Mouse (Mus musculus) midbrain, embryonic 14.5 days (tissue): ENCODE measurements around the gene Tmem169. TPM values are rescaled to one million over a fixed set of nuclear protein-coding genes. Genes with fewer than 3 reads are reported as not detected.
A peak's percentile ranks its signal among the peaks of the same experiment; 100 is the strongest.

Experiments used
- ATAC-seq: fragments of 200-750 bp; cut with Nextera tagmentation; 2 replicates; pipeline ENCODE4 v1.8.0; 2017; ENCODE audit warnings: moderate number of reproducible peaks, moderate library complexity; ENCODE audit not compliant: low FRiP score, low TSS enrichment
- DNase-seq: peaks from one replicate; pipeline ENCODE4 v3.0.0-alpha.2; 2015
- H3K27ac ChIP-seq: fragments of 300-500 bp; sonication (generic); replicated peaks from 2 replicates; pipeline ENCODE4 v1.5.1; 2014; ENCODE audit warnings: mild to moderate bottlenecking, low read depth, low read length, moderate library complexity
- H3K27me3 ChIP-seq: fragments of 300-500 bp; sonication (generic); 2 replicates; pipeline ENCODE4 v1.6.1; 2014; ENCODE audit warnings: low read length, control low read depth, mixed read lengths; ENCODE audit not compliant: control insufficient read depth, insufficient read depth
- H3K36me3 ChIP-seq: fragments of 300-500 bp; sonication (generic); 2 replicates; pipeline ENCODE4 v1.6.1; 2014; ENCODE audit warnings: low read length, control low read depth; ENCODE audit not compliant: control insufficient read depth, insufficient read depth
- H3K4me1 ChIP-seq: fragments of 300-500 bp; sonication (generic); 2 replicates; pipeline ENCODE4 v1.6.1; 2014; ENCODE audit warnings: mild to moderate bottlenecking, antibody characterized with exemption, low read length, control low read depth; ENCODE audit not compliant: control insufficient read depth, insufficient read depth
- H3K4me2 ChIP-seq: fragments of 300-500 bp; sonication (generic); 2 replicates; pipeline ENCODE4 v1.6.1; 2014; ENCODE audit warnings: mild to moderate bottlenecking, low read length, moderate library complexity
- H3K4me3 ChIP-seq: fragments of 300-500 bp; sonication (generic); replicated peaks from 2 replicates; pipeline ENCODE4 v1.5.1; 2014; ENCODE audit warnings: low read depth, low read length
- H3K9ac ChIP-seq: fragments of 300-500 bp; sonication (generic); replicated peaks from 2 replicates; pipeline ENCODE4 v1.6.1; 2014; ENCODE audit warnings: mild to moderate bottlenecking, low read length, moderate library complexity
- H3K9me3 ChIP-seq: fragments of 300-500 bp; sonication (generic); 2 replicates; pipeline ENCODE4 v1.6.1; 2016; ENCODE audit warnings: low read length, control low read depth, mixed read lengths; ENCODE audit not compliant: control insufficient read depth
- WGBS: fragments of 180-500 bp; shearing (Covaris S2); extraction: QIAGEN DNeasy Blood & Tissue Kit; methylation state at CpG from one replicate; pipeline ENCODE4 v1.1.7; 2014; 5-methylcytosine and 5-hydroxymethylcytosine counted together
- polyA plus RNA-seq: library from polyadenylated mRNA; unstranded; fragments of >200 nt; fragmentation: Nextera tagmentation; extraction: Ambion mirVana; gene quantifications from 2 replicates; pipeline ENCODE4 v1.2.1, GENCODE M21; 2014

Tmem169 gene
- polyA plus RNA-seq, 1 experiment from 2014 or later, result 36.0 TPM

GRCm38 (mm10) chr1:72290896-72291295, 6.7 kb downstream of the Tmem169 start:
- no peak overlapping the region for H3K27ac ChIP-seq
- ATAC-seq (no peak), DNase-seq (no peak)
- H3K4me1 ChIP-seq, result peaks cover 20% of the 10 kb centered on the region
- 96% methylated on average over 4 of the region's 4 CpGs for WGBS
- no peak overlapping the region for H3K9ac ChIP-seq
- no peak overlapping the region for H3K4me3 ChIP-seq
- no peaks in the 10 kb centered on the region for H3K9me3 ChIP-seq
- H3K4me2 ChIP-seq, result no peak overlapping the region
- H3K27me3 ChIP-seq, result no peaks in the 10 kb centered on the region
- H3K36me3 ChIP-seq, result peaks cover 11% of the 10 kb centered on the region; the same call in 1 of the 2 replicates

- peaks cover 11% of the 10 kb centered on the region; the same call in 1 of the 2 replicates for H3K36me3 ChIP-seq
- no peak for ATAC-seq
Measured at GRCm38 (mm10) chr1:72291421-72291820, 7.3 kb downstream of the Tmem169 start.

DNA sequence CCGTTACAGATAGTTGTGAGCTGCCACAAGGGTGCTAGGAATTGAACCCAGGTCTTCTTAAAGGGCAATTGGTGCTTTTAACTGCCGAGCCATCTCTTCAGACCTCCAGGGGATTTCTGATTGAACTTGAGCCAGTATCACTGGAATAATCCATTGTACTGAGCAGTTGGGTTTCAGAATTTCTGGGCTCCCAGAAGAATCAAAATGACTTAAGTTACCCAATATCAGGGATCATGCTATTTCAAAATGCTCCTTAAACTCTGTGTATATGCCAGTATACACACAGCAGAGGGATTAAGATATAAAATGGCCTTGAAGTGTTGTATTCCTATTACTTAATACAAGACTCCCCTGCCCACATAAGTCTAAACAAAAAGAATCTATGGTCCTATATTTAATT, 7.8 kb downstream of the Tmem169 start:
- DNase-seq (no peak), ATAC-seq (no peak)
- Histone ChIP-seq H3K9ac (no peak overlapping the region), H3K9me3 (no peaks in the 10 kb centered on the region), H3K27me3 (no peaks in the 10 kb centered on the region), H3K4me1 (peaks cover 10% of the 10 kb centered on the region), H3K27ac (no peak overlapping the region), H3K36me3 (peaks cover 11% of the 10 kb centered on the region; the same call in 1 of the 2 replicates), H3K4me2 (no peak overlapping the region), H3K4me3 (no peak overlapping the region)
- WGBS, result 84% methylated on average over 2 of the region's 2 CpGs

More at GRCm38 (mm10) chr1:72291421-72291820, 7.3 kb downstream of the Tmem169 start:
- no peak overlapping the region for H3K9ac ChIP-seq
- H3K4me2 ChIP-seq, result no peak overlapping the region
- H3K27ac ChIP-seq, result no peak overlapping the region
- H3K27me3 ChIP-seq, result no peaks in the 10 kb centered on the region
- DNase-seq, result no peak
- peaks cover 15% of the 10 kb centered on the region for H3K4me1 ChIP-seq
- no peaks in the 10 kb centered on the region for H3K9me3 ChIP-seq
- no peak overlapping the region for H3K4me3 ChIP-seq
- 97% methylated on average over 4 of the region's 4 CpGs for WGBS

GRCm38 (mm10) chr1:72293869-72294663, 9.9 kb downstream of the Tmem169 start:
- ATAC-seq, result no peak
- Histone ChIP-seq H3K27ac (no peak overlapping the region), H3K9ac (no peak overlapping the region), H3K4me2 (no peak overlapping the region), H3K9me3 (no peaks in the 10 kb centered on the region), H3K36me3 (peaks cover 24% of the 10 kb centered on the region), H3K4me1 (no peaks in the 10 kb centered on the region), H3K27me3 (no peaks in the 10 kb centered on the region), H3K4me3 (no peak overlapping the region)
- DNase-seq, result no peak
- 73% methylated on average over 4 of the region's 4 CpGs for WGBS

- no peaks in the 10 kb centered on the region for H3K27me3 ChIP-seq
- ATAC-seq (no peak), DNase-seq (no peak)
- H3K4me3 ChIP-seq, result no peak overlapping the region
- no peaks in the 10 kb centered on the region for H3K4me1 ChIP-seq
- no peak overlapping the region for H3K27ac ChIP-seq
- H3K9me3 ChIP-seq, result no peaks in the 10 kb centered on the region
- H3K9ac ChIP-seq, result no peak overlapping the region
- peaks cover 35% of the 10 kb centered on the region for H3K36me3 ChIP-seq
- H3K4me2 ChIP-seq, result no peak overlapping the region
- WGBS, result 92% methylated on average over 8 of the region's 8 CpGs
Measured at GRCm38 (mm10) chr1:72295746-72296145, 11.6 kb downstream of the Tmem169 start.

- WGBS, result 95% methylated on average over 1 of the region's 1 CpGs
- ATAC-seq, result no peak
- H3K4me2 ChIP-seq, result no peak overlapping the region
Measured at GRCm38 (mm10) chr1:72301845-72302244, 17.7 kb downstream of the Tmem169 start.

GRCm38 (mm10) chr1:72306241-72306640, 22.1 kb downstream of the Tmem169 start:
- Histone ChIP-seq H3K27ac (no peak overlapping the region), H3K4me1 (peaks cover 3% of the 10 kb centered on the region), H3K4me3 (no peak overlapping the region), H3K9ac (no peak overlapping the region), H3K4me2 (peak overlapping the region; percentile 72), H3K36me3 (no peaks in the 10 kb centered on the region), H3K9me3 (no peaks in the 10 kb centered on the region), H3K27me3 (no peaks in the 10 kb centered on the region)
- ATAC-seq (no peak), DNase-seq (peak; percentile 47)
- 61% methylated on average over 3 of the region's 3 CpGs for WGBS

More at GRCm38 (mm10) chr1:72301845-72302244, 17.7 kb downstream of the Tmem169 start:
- Histone ChIP-seq H3K4me3 (no peak overlapping the region), H3K27ac (no peak overlapping the region), H3K9ac (no peak overlapping the region), H3K4me1 (peaks cover 3% of the 10 kb centered on the region; the same call in 1 of the 2 replicates), H3K9me3 (no peaks in the 10 kb centered on the region), H3K27me3 (no peaks in the 10 kb centered on the region), H3K36me3 (peaks cover 31% of the 10 kb centered on the region)
- DNase-seq, result peak; percentile 28

GRCm38 (mm10) chr1:72306679-72307181, 22.6 kb downstream of the Tmem169 start:
- WGBS, result 3% methylated on average over 11 of the region's 11 CpGs
- DNase-seq (no peak), ATAC-seq (peak; percentile 87)
- Histone ChIP-seq H3K9me3 (no peaks in the 10 kb centered on the region), H3K27me3 (no peaks in the 10 kb centered on the region), H3K36me3 (peaks cover 4% of the 10 kb centered on the region; the same call in 1 of the 2 replicates), H3K27ac (peak overlapping the region; percentile 92), H3K4me2 (peak overlapping the region; percentile 72), H3K4me3 (peak overlapping the region; percentile 59), H3K4me1 (peaks cover 3% of the 10 kb centered on the region), H3K9ac (peak overlapping the region; percentile 71)
